Mouse (Mus musculus) neural tube, embryonic 14.5 days (tissue): ENCODE measurements around the gene Nhlrc2. TPM values are rescaled to one million over a fixed set of nuclear protein-coding genes. Genes with fewer than 3 reads are reported as not detected.

Experiments
- ATAC-seq: fragments of 200-750 bp; cut with Nextera tagmentation; 2 replicates; pipeline ENCODE4 v1.8.0; 2017; ENCODE audit warnings: low read depth, mild to moderate bottlenecking, moderate TSS enrichment, moderate library complexity
- H3K27ac ChIP-seq: fragments of 300-500 bp; sonication (generic); 2 replicates; pipeline ENCODE4 v1.5.1; 2014; ENCODE audit warnings: low read depth, mild to moderate bottlenecking, control low read depth, low read length, moderate library complexity, mixed read lengths
- H3K27me3 ChIP-seq: fragments of 300-500 bp; sonication (generic); 2 replicates; pipeline ENCODE4 v1.6.1; 2014; ENCODE audit warnings: low read length; ENCODE audit not compliant: control insufficient read depth, insufficient read depth
- H3K36me3 ChIP-seq: fragments of 300-500 bp; sonication (generic); 2 replicates; pipeline ENCODE4 v1.6.1; 2014; ENCODE audit warnings: low read length, mixed read lengths; ENCODE audit not compliant: control insufficient read depth, insufficient read depth
- H3K4me1 ChIP-seq: fragments of 300-500 bp; sonication (generic); 2 replicates; pipeline ENCODE4 v1.6.1; 2014; ENCODE audit warnings: low read length; ENCODE audit not compliant: control insufficient read depth, insufficient read depth
- H3K4me2 ChIP-seq: fragments of 300-500 bp; sonication (generic); 2 replicates; pipeline ENCODE4 v1.6.1; 2014; ENCODE audit warnings: mild to moderate bottlenecking, low read depth, low read length, control low read depth
- H3K4me3 ChIP-seq: fragments of 300-500 bp; sonication (generic); 2 replicates; pipeline ENCODE4 v1.5.1; 2014; ENCODE audit warnings: low read depth, low read length, control low read depth, mixed read lengths
- H3K9ac ChIP-seq: fragments of 300-500 bp; sonication (generic); replicated peaks from 2 replicates; pipeline ENCODE4 v1.6.1; 2014; ENCODE audit warnings: low read depth, mild to moderate bottlenecking, control low read depth, low read length, mixed read lengths
- H3K9me3 ChIP-seq: fragments of 300-500 bp; sonication (generic); 2 replicates; pipeline ENCODE4 v1.6.1; 2016; ENCODE audit warnings: low read length; ENCODE audit not compliant: control insufficient read depth
- WGBS: fragments of 180-500 bp; shearing (Covaris S2); extraction: QIAGEN DNeasy Blood & Tissue Kit; methylation state at CpG from one replicate; pipeline ENCODE4 v1.1.7; 2014; 5-methylcytosine and 5-hydroxymethylcytosine counted together
- polyA plus RNA-seq: library from polyadenylated mRNA; unstranded; fragments of >200 nt; fragmentation: Nextera tagmentation; extraction: Ambion mirVana; gene quantifications from 2 replicates; pipeline ENCODE4 v1.2.1, GENCODE M21; 2014

Nhlrc2 gene
- polyA plus RNA-seq, 1 experiment from 2014 or later = 9.5 TPM

DNA sequence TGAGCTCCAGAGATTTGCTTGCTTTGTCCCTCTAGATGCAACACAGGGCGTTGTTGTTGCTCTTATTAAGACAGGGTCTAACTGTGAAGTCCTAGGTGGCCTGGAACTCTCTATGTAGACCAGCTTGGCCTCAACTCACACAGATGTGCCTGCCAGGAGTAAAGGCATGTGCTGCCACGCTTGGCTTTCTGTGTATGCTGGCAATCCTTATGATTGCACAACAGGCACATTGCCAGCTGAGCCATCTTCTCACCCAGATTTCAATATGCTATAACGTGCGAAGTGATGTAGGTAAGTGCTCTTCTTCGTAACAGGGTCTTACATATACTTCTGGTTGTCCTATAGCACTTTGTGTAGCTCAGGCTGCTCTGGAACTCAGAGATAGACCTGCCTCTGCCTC is 23.9 kb downstream of the Nhlrc2 start:
- Histone ChIP-seq H3K36me3 (no peaks in the 10 kb centered on the region), H3K4me3 (no peak overlapping the region), H3K4me2 (no peak overlapping the region), H3K4me1 (no peaks in the 10 kb centered on the region), H3K9me3 (no peaks in the 10 kb centered on the region), H3K27me3 (no peaks in the 10 kb centered on the region), H3K27ac (no peak overlapping the region), H3K9ac (no peak overlapping the region)
- 91% methylated on average over 5 of the region's 5 CpGs for WGBS
- ATAC-seq = no peak

DNA sequence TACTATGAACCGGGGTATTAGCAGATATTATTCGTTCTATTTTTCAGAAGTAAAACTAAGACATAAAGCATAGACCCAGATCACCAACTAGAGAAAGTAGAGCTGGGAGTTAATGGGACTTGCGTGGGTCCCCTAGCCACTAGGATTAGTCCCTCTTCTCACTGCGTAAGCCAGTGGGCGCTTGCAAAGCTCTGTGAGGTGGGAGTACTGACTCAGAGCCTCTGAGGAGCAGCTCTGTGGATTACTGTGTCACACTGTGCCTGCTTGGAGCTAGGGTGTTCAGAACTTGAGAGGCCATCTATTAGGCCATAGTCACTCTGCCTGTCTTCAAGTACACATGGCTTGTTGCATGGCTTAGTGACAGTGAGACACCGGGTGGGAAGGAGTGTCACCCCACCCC is 25.1 kb downstream of the Nhlrc2 start:
- 97% methylated on average over 6 of the region's 6 CpGs for WGBS

DNA sequence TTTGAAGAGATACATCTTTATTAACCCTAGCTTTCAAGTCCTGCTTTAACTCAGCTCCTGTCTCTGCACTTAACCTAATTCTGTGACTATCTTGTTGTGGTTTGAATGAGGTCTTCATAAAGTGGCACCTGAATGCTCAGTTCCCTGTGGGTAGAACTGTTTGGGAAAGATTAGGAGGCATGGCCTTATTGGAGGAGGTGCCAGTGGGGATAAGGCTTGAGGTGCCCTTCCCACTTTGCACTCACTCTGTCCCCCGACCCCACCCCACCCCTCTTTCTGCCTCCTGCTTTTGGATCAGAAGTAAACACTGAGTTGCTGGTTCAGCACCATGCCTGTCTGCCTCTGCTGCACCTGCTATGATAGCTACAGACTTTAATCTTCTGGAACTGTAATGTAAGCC is 29.7 kb downstream of the Nhlrc2 start:
- Histone ChIP-seq H3K27me3 (no peaks in the 10 kb centered on the region), H3K9me3 (no peaks in the 10 kb centered on the region), H3K36me3 (no peaks in the 10 kb centered on the region), H3K27ac (no peak overlapping the region), H3K4me3 (no peak overlapping the region), H3K4me2 (no peak overlapping the region), H3K9ac (no peak overlapping the region), H3K4me1 (no peaks in the 10 kb centered on the region)
- WGBS = 93% methylated on average over 1 of the region's 1 CpGs
- no peak for ATAC-seq

More for the DNA sequence above, 25.1 kb downstream of the Nhlrc2 start:
- no peak overlapping the region for H3K27ac ChIP-seq
- no peaks in the 10 kb centered on the region for H3K36me3 ChIP-seq
- H3K4me2 ChIP-seq = no peak overlapping the region
- no peak overlapping the region for H3K9ac ChIP-seq
- H3K4me1 ChIP-seq = no peaks in the 10 kb centered on the region
- no peak overlapping the region for H3K4me3 ChIP-seq
- ATAC-seq = no peak
- H3K27me3 ChIP-seq = no peaks in the 10 kb centered on the region
- H3K9me3 ChIP-seq = no peaks in the 10 kb centered on the region

DNA sequence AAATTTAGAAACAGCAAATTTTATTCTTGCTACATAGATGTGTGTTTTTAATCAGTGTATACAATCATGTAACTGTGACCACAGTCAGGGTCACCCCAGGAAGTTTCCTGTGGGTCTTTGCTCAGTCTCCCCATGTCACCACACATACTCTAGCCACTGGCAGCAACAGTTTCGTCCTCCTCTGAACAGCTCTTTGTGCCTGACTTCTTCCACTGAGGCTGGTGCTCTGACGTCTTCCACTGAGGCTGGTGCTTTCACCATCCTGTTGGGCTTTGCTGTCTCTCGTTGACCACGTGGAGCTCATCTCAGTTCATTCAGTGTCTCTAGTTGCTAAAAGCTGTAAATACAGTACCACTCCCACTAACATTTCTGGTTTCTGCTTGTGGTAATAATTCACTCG is 33.9 kb downstream of the Nhlrc2 start:
- H3K4me1 ChIP-seq = no peaks in the 10 kb centered on the region
- no peak overlapping the region for H3K9ac ChIP-seq
- ATAC-seq = no peak
- 89% methylated on average over 5 of the region's 5 CpGs for WGBS
- no peaks in the 10 kb centered on the region for H3K36me3 ChIP-seq
- H3K27me3 ChIP-seq = no peaks in the 10 kb centered on the region
- no peak overlapping the region for H3K27ac ChIP-seq
- no peak overlapping the region for H3K4me3 ChIP-seq
- H3K9me3 ChIP-seq = no peaks in the 10 kb centered on the region
- H3K4me2 ChIP-seq = no peak overlapping the region

DNA sequence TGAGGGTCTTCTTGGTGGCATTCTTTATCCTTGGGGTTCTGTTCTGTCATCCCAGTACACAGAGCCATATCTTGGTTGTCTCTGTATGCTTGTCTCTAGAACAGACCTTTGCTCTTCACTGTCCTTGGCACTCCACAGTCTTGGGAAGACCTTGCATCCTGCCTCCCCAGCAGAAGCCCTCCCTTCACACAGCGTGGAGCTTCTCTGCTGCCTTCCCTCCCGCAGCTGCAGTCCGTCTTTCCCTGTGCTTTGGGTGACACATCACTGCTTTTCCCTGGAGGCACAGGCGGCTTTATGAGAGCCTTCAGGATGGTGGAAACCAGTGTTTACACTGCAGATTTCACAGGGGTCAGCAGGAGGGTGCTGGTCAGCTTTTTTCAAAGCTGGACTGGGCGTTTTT is 35.7 kb downstream of the Nhlrc2 start:
- WGBS = 70% methylated on average over 5 of the region's 5 CpGs
- Histone ChIP-seq H3K4me2 (no peak overlapping the region), H3K36me3 (peaks cover 6% of the 10 kb centered on the region), H3K27ac (no peak overlapping the region), H3K9me3 (no peaks in the 10 kb centered on the region), H3K9ac (no peak overlapping the region), H3K27me3 (no peaks in the 10 kb centered on the region), H3K4me3 (no peak overlapping the region), H3K4me1 (no peaks in the 10 kb centered on the region)
- ATAC-seq = no peak

DNA sequence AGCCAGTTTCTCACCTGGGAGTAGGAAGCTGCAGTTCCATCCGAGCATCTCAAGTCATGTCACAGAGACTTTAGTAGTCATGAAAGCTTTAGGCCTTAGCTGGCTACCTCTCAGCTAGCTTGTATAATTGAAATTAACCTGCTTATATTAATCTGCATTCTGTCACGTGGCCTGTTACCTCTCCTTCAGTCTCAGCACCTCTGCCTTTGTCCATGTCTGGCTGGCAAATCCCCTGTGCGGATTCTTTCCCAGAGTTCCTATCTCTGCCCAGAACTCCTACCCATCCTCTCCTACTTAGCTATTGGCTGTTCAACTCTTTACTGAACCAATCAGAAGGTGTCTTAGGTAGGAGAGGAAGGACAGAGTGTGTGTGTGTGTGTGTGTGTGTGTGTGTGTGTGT is 36.2 kb downstream of the Nhlrc2 start:
- H3K27ac ChIP-seq = no peak overlapping the region
- H3K9ac ChIP-seq = no peak overlapping the region
- no peaks in the 10 kb centered on the region for H3K4me1 ChIP-seq
- H3K9me3 ChIP-seq = no peaks in the 10 kb centered on the region
- ATAC-seq = no peak
- no peaks in the 10 kb centered on the region for H3K27me3 ChIP-seq
- WGBS = 91% methylated on average over 3 of the region's 3 CpGs
- no peak overlapping the region for H3K4me2 ChIP-seq
- H3K4me3 ChIP-seq = no peak overlapping the region
- peaks cover 9% of the 10 kb centered on the region for H3K36me3 ChIP-seq

DNA sequence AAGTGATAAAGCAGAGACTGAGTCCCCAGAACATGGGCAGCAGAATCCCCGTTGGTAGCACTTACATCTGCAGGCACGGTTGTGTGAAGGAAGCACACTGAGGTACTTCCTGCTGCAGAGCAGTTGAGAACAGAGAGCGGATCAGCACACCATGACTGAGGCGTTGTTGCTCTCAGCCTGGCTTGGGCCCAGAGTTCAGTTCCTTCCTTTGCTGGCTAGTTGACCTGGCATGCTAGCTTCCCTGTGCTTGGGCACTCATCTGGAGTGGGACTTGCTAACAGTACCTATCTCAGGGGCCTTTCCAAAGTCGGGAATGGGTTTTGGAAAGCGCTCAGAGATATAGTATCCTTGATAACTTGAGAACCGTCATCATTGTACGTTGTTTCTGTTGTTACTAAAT is 38.3 kb downstream of the Nhlrc2 start:
- Histone ChIP-seq H3K4me1 (no peaks in the 10 kb centered on the region), H3K36me3 (peaks cover 9% of the 10 kb centered on the region), H3K4me2 (no peak overlapping the region), H3K9ac (no peak overlapping the region), H3K27ac (no peak overlapping the region), H3K9me3 (no peaks in the 10 kb centered on the region), H3K4me3 (no peak overlapping the region), H3K27me3 (no peaks in the 10 kb centered on the region)
- WGBS = 86% methylated on average over 8 of the region's 8 CpGs
- no peak for ATAC-seq

DNA sequence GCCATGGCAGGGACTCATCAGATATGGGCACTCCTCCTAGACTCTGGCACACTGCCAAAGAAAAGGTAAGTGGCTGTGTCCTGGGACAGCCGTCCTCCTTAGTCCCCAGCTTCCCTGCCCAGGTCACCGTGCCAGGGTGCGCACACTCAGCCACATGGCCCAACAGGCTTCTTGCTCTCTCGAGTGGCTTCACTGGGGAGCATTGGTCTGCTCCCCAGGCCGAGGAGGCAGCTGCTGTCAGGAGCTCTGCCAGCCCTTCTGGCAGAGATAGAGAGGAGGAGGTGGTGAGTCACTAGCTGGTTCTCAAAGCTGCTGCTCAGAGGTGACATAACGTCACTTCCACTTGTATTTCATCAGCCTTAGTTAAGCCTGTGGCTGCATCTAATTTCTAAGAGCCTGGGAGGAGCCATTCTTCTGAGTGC is 40.2 kb downstream of the Nhlrc2 start:
- no peaks in the 10 kb centered on the region for H3K27me3 ChIP-seq
- H3K9me3 ChIP-seq = no peaks in the 10 kb centered on the region
- H3K27ac ChIP-seq = no peak overlapping the region
- ATAC-seq = no peak
- peaks cover 17% of the 10 kb centered on the region for H3K36me3 ChIP-seq
- H3K9ac ChIP-seq = no peak overlapping the region
- no peak overlapping the region for H3K4me2 ChIP-seq
- H3K4me3 ChIP-seq = no peak overlapping the region
- H3K4me1 ChIP-seq = no peaks in the 10 kb centered on the region
- 82% methylated on average over 6 of the region's 6 CpGs for WGBS

DNA sequence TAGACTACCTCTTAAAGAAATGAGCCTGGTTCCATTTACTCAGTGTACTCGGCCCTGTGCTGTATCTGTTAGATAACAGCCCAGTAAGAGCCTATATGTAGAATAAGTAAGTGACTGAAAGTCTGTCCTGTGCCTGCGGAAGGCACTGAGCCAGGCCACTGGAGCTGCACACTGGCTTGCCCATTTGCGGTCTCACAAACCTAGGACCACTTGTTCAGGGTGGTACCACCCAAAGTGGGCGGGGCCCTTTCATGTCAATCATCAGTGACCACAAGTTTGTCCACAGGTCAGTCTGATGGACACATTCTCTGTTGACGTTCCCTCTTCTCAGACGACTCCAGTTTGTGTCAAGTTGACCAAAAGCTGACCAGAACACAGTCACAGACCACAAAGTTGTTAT is 40.9 kb downstream of the Nhlrc2 start:
- no peaks in the 10 kb centered on the region for H3K27me3 ChIP-seq
- H3K27ac ChIP-seq = no peak overlapping the region
- H3K9ac ChIP-seq = no peak overlapping the region
- no peak overlapping the region for H3K4me2 ChIP-seq
- H3K9me3 ChIP-seq = no peaks in the 10 kb centered on the region
- no peaks in the 10 kb centered on the region for H3K4me1 ChIP-seq
- WGBS = 96% methylated on average over 6 of the region's 6 CpGs
- no peak for ATAC-seq
- peaks cover 21% of the 10 kb centered on the region for H3K36me3 ChIP-seq
- no peak overlapping the region for H3K4me3 ChIP-seq

DNA sequence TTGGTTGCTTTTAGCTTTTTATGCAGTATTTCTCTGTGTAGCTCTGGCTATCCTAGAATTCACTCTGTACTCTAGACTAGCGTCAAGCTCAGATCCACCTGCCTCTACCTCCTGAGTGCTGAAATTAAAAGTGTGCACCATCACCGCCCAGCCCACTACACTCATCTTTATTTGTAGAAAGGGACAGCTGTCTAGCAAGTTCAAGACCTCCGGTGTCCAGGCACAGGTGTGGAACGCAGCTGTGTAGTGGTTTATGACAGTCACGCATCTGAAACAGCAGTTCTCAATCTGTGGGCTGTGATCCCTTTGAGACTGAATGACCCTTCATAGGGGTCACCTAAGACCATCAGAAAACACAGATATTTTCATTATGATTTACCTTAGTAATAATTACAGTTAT is 41.4 kb downstream of the Nhlrc2 start:
- no peaks in the 10 kb centered on the region for H3K9me3 ChIP-seq
- H3K36me3 ChIP-seq = peaks cover 21% of the 10 kb centered on the region
- H3K27ac ChIP-seq = no peak overlapping the region
- H3K27me3 ChIP-seq = no peaks in the 10 kb centered on the region
- no peak for ATAC-seq
- H3K9ac ChIP-seq = no peak overlapping the region
- WGBS = 94% methylated on average over 5 of the region's 5 CpGs
- H3K4me3 ChIP-seq = no peak overlapping the region
- H3K4me1 ChIP-seq = no peaks in the 10 kb centered on the region
- no peak overlapping the region for H3K4me2 ChIP-seq
